Mouse (Mus musculus) MN1 (cell line): ENCODE results near the gene Casp7.
"Not testable (repeated sequence)": the region's sequence is repeated elsewhere in the genome, so short reads cannot be mapped to it uniquely, and the experiment has no call there.

Source experiments
- DNase-seq: peaks from one replicate; pipeline ENCODE4 v3.0.0-alpha.2; 2016; ENCODE audit warnings: low spot score

Gene Casp7

GRCm38 (mm10) chr19:56385546-56385945, 11.4 kb upstream of the Casp7 start:
- DNase-seq: no peak

DNA sequence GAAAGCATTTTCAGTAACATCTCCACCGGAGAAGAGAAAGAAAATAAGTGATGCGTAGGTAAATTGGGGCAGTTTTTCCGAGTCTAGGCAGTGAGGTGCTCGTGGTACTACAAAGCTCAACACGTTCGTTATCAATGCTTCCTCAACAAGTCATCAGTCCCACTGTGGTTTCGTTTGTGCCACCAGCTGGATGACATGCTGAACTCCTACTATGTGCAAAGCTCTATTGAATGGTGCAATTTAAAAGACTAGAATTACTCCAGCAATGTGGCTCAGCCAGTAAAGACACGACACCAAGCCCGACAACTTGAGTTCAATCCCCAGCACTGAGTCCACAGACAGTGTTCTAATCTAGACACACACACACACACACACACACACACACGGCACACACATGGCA, 10.8 kb upstream of the Casp7 start:
- no peak for DNase-seq

DNA sequence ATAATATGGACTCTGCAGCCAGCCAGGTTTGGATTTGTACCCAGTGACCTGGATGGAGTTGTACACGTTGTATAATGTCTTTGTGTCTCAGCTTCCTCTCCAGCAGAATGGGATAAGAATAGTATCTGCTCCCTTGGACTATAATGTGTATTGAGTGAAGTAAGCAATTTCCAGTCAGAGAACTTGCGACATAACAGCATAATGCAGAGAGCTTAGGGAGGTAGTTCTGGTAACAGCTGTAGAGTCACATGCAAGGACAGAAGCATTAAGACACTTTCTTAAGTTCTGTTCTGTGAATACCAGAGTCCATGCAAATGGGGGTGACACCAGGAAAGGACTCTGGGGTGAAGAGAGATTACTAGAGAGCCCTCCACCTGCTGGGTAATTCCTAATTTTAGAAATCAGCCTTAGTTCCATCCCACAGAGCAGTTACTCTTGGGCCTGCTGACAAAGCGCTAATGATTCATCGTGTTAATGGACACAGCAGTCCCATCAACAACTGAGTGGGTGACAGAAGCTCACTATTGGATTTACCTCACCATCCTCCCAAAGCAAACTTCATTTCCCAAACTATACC, 9.1 kb upstream of the Casp7 start:
- no peak for DNase-seq

- DNase-seq: no peak
Measured at GRCm38 (mm10) chr19:56389176-56389575, 7.8 kb upstream of the Casp7 start.

GRCm38 (mm10) chr19:56389879-56390278, 7.0 kb upstream of the Casp7 start, which contains the start of gene Nrap:
TSS of gene Nrap (minus strand) at chr19:56390037.
- DNase-seq: no peak

DNA sequence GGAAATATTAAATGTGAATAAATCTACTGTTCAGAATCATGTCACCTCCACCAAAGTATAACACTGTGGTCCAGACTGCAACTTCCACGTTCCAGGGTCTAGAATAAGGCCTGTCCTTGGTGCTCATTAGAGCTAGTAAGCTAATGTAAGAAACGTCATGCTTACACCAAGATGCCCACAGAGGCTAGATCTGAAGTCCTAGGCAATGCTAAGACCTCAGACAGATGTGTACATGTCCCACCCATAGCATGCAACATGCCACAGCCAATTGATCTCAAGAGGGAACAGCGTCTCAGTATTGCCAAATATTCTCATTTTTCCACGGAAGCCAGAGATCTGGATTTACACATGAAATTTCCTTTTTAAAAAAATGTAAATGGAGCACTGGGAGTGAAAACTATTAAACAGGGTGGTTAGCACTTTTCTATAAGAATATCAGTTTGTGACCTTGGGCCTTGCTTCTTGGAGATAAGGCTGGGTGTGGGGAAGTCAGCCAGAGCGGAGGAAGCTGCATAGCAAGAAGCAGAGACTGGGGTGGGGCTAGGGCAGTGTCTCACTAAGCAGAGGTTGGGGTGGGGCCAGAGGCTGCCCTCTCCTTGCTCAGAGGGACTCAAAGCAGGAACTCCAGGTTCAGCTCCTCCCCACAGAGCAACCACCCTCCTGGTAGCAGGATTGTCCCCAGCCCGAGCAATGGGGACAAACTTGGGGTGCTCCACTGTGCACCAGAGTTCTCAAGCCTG, 5.5 kb upstream of the Casp7 start:
- no peak for DNase-seq

DNA sequence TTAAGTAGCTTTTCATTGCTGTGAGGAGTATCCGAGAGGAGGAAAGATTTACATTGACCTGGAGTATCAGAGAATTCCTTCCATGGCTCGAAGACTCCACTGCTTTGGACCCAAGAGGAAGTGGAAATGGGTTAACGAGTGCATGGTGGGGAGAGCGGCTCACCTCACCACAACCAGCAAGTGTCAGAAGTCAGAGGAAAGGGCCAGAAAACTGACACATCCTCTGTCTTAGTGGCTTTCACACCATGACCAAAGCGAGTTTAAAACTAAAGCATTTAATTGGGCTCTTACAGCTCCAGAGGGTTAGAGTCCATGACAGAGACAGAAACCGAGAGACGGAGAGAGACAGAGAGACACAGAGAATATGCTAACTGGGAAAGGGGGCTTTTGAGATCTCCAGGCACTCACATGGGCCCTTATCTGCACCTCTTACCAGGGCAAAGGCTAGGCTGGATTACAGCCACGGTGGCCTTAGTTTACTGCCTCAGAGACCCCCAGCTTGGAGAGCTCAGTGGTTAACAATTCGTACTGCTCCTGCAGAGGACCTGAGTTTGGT, 3.5 kb upstream of the Casp7 start:
- DNase-seq: no peak

GRCm38 (mm10) chr19:56395183-56395935, 1.6 kb upstream of the Casp7 start:
- DNase-seq: no peak

- no peak for DNase-seq
Measured at GRCm38 (mm10) chr19:56396227-56396626, 702 bp upstream of the Casp7 start.

DNA sequence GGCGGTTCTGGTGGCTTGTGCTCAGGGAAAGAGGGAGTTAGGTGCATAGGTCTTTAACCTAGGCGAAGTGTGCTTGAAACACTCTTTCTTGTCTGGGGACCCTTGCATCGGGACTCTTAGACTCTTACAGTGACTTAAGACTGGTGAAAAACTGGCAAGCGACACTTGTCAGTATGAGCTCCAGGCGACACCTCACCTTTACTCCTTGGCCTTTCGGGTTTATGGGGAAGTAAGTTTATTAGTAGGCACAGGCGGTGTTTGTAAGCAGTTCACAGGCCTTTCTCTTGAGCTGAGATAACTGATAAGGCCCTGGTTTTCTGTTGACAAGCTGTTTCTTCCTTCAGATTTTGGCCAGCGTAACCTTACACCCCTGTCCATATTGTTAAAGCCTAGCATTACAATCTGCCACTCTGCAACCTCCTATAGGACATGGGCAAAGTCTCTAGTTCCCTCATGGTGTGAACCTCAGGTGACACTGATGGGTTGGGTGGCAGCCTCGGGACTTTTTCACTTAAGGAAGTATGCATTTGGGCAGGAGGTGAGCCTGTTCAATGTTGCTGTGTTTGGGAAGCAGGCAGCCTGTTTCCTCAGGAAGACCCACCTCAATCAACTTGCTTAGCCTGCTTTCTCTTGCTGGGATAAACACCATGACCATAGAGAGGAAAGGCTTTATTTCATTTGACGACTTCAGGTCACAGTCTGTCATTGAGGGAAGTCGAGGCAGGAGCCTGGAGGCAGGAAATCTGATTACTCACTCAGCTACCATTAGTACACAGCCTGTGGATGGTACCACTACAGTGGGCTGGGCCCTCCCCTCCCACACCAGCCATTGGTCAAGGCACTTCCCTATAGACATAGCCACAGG, 966 bp downstream of the Casp7 start:
- DNase-seq: no peak

DNA sequence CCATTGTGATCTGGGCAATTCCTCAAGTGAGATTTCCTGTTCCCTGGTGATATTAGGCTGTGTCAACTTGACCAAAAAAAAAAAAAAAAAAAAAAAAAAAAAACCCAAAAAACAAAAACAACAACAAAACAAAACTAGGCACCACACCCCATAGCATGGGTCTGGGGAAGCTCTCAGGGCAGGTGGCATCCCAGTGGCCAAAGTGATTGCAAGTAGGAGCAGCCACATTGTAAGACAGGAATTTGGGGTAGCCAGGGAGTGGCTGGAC, 1.5 kb downstream of the Casp7 start:
- DNase-seq: no peak

DNA sequence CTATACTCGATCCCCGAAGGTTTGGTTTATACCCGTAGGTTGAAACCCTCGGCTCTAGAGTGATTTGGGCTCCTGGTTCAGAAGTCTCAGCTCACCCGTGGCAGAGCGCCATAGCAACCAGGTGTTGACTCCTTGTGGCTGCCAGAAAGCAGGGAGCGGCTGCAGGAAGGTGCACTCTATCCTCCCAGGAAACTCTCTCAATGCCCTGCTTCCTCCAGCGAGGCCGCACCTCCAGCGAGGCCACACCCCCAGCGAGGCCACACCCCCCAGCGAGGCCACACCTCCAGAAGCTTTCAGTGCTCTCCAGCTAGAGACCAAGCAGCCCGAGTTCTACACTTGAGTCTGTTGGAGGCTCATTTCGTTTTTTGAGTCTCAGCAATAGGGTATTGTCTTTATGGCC, 3.3 kb downstream of the Casp7 start:
- DNase-seq: no peak

- DNase-seq: peak; percentile 47
Measured at GRCm38 (mm10) chr19:56401864-56402263, 4.9 kb downstream of the Casp7 start.

DNA sequence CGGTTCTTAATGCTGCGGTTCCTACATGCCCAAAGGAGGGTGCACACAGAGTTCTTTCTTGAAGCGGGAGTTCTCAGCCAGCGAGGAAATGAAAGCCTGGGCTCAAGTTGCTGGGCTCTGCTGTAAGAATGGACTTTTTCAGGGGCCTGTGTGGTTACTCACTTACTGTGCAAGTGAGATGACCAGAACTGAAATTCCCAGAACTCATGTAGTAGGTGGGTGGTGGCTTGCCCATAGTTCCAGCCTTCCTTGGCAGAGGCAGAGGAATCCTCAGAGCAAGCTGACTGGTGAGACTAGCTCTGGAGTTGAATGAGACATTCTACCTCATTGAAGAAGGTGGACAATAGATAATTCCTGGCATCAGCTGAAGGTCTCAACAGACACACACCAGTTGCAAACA, 8.9 kb downstream of the Casp7 start:
- no peak for DNase-seq

DNA sequence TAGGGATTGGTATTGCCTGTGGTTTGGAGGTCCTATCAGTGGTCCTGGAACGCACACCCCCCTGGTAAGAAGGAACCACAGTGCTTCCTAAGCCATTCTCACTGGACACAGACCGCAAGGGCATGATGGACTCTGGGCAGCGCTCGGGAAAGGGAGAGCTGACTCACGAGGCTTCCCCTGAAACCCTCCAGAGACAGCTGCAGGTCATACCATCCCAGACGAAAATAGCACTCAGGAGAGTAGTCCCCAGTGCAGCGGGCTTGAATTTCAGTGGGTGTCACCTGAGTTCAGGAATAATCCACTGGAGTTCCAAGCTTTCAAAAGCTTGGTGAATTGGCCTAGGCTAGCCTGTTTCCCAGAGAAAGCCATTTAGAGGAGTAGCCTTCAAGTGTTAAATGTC, 9.7 kb downstream of the Casp7 start:
- DNase-seq: no peak

DNA sequence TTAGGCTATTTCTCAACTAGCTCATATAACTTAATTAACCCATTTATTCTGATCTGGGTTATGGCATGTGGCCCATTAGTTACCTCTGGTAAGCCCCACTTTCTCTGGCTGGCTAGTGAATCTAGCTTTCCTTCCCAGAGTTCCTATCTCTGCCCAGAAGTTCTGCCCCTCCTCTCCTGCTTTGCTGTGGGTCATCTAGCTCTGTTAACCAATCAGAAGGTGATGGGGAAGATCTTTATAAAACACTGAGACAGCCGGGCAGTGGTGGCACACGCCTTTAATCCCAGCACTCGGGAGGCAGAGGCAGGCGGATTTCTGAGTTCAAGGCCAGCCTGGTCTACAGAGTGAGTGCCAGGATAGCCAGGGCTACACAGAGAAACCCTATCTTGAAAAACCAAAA, 13.0 kb downstream of the Casp7 start:
- not testable (repeated sequence) for DNase-seq

DNA sequence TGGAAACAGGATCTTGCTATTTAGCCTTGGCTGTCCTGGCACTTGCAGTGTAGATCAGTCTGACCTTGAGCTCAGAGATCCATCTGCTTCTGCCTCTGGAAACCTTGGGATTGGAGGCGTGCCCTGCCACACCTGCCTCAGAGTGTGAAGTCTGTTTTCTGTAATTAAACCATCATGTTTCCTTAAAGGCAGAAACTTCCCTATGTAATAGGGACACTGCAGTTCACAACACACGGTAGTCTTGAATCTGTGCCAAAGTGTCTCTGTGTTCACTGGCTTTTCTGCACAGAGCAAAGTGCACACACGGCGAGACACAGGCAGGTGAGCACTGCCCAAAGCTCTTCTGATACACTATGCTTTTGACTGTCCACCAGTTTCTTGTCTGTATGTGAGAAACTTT, 21.5 kb downstream of the Casp7 start:
- no peak for DNase-seq

- DNase-seq: no peak
Measured at GRCm38 (mm10) chr19:56419452-56419851, 22.5 kb downstream of the Casp7 start.

DNA sequence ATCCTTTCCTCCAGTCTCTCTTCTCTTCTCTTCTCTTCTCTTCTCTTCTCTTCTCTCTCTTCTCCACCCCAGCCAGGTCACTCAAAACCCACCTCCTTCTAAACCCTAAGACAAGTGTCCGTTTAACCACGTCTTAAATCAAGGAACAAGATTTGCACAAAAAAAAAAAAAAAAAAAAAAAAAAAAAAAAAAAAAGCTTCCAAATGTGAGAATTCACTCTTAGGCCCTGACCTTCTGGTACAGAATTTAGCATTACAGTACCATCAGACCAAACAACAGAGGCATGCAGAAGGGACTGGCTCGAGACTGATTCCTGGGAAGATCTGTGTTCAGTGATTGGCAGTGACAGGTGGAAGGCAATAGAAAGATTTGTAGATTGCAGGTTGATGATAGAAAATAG, 23.4 kb downstream of the Casp7 start:
- DNase-seq: no peak

DNA sequence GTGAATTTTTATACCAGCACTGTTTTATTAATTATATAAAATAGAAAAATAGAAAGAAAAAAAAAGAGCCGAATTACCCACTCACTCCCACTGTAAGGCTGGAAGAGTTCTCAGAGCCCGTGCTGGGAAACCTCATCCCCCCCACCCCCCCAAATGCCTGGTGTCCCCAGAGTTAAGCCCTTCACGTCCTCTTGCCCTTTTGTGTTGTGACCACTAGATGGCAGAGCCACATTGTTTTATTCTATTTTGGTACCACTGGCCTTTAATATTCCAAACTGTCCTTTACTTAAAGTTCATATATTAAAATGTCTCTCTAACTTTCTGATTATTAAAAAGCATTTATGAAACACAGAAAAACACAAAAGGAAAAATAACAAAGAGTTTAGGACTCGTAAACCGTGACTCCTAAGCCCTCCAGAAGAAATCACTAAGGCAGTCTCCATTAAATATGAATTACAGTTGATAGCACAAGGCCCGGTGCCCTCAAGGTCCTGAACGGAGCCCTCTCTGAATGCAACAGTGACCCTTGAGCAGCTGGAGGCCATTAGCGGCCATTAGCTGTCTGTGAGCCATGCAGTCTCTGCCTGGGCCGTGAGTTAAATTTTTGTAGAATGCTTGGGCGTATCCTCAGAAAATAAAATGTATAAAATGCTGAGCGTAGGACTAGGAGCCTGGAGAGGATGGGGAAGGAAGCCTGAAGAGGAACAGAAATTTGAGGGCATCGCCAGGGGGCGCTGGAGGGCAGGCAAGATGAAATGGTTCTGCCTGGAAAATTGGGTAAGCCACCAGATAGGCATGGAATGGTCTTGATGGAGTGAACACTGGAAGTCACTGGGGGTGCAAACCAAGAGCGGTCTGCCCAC, 25.8 kb downstream of the Casp7 start:
- DNase-seq: peak; percentile 79

GRCm38 (mm10) chr19:56423370-56423769, 26.4 kb downstream of the Casp7 start:
- no peak for DNase-seq
